ENCODE assay signal across 24 mouse cellular contexts in the genomic region with DNA sequence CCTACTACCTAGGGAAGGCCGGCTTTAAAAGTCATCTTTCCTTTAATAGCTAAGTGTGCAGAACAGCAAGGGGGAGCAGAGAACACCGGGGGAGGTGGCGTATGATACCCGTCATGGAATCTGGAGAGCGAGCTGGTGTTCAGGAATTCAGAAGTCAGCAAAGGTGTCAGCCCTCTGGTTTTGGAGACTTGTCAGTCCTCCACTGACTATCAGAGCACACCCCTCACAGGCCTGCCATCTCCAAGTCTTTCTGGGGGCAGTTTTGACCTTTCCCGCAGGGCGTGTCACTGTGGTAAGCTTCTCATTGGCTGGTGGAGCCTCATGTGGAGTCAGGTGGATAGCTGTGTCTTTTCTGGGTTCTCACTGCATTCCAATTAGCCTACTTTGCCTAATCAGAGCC.
"Had no signal": no experiment of that assay in that cellular context is flagged by ENCODE, and none has a peak within 500 bp of the region (broad histone marks: within the 10 kb centered on the region; RNA-seq: fewer than 3 reads in every experiment).

No protein-coding gene starts in this region.

- H3K27ac ChIP-seq: kidney, postnatal 0 days; layer of hippocampus, adult 2 months; limb, embryonic 10.5 days; limb, embryonic 13.5 days; liver, embryonic 12.5 days; liver, embryonic 15.5 days; lung, embryonic 15.5 days; midbrain, embryonic 10.5 days; midbrain, embryonic 13.5 days; neural tube, embryonic 13.5 days; stomach, embryonic 15.5 days had no signal

- H3K4me2 ChIP-seq: limb, embryonic 13.5 days; liver, embryonic 12.5 days; liver, embryonic 15.5 days; lung, embryonic 15.5 days; midbrain, embryonic 13.5 days; neural tube, embryonic 13.5 days; stomach, embryonic 15.5 days had no signal

- H3K9me3 ChIP-seq: limb, embryonic 10.5 days; limb, embryonic 13.5 days; liver, embryonic 12.5 days; liver, embryonic 15.5 days; lung, embryonic 15.5 days; midbrain, embryonic 10.5 days; midbrain, embryonic 13.5 days; neural tube, embryonic 13.5 days; stomach, embryonic 15.5 days had no signal

- DNase-seq: kidney, postnatal 25 days; layer of hippocampus, adult 9-11 months; liver; lung, adult 18-20 months; lung, postnatal 10 days; lung, postnatal 36 days; retina, postnatal 1 day; right cerebral cortex, postnatal 4 days; spleen, adult 18-20 months; thymus, postnatal 25 days had no signal

- H3K27me3 ChIP-seq: limb, embryonic 13.5 days; liver, embryonic 15.5 days; lung, embryonic 15.5 days; midbrain, embryonic 13.5 days; neural tube, embryonic 13.5 days; stomach, embryonic 15.5 days had no signal

- H3K9ac ChIP-seq: limb, embryonic 13.5 days; liver, embryonic 12.5 days; liver, embryonic 15.5 days; lung, embryonic 15.5 days; midbrain, embryonic 13.5 days; neural tube, embryonic 13.5 days; stomach, embryonic 15.5 days had no signal

- ATAC-seq: liver, embryonic 12.5 days; midbrain, embryonic 13.5 days; midbrain, embryonic 16.5 days had no signal

- H3K4me1 ChIP-seq: liver, embryonic 12.5 days; liver, embryonic 15.5 days; lung, embryonic 15.5 days; megakaryocyte, embryonic 14.5 days; midbrain, embryonic 10.5 days; midbrain, embryonic 13.5 days; neural tube, embryonic 13.5 days; stomach, embryonic 15.5 days had no signal

- H3K36me3 ChIP-seq: limb, embryonic 10.5 days; limb, embryonic 13.5 days; liver, embryonic 12.5 days; liver, embryonic 15.5 days; lung, embryonic 15.5 days; midbrain, embryonic 10.5 days; midbrain, embryonic 13.5 days; neural tube, embryonic 13.5 days; stomach, embryonic 15.5 days had no signal

- H3K4me3 ChIP-seq: layer of hippocampus, adult 2 months; limb, embryonic 10.5 days; limb, embryonic 13.5 days; liver, embryonic 12.5 days; liver, embryonic 15.5 days; lung, embryonic 15.5 days; megakaryocyte, embryonic 14.5 days; midbrain, embryonic 10.5 days; midbrain, embryonic 13.5 days; myocyte; neural tube, embryonic 13.5 days; stomach, embryonic 15.5 days had no signal
